Mouse (Mus musculus): Measurements from ENCODE around the gene Tob1.

DNA sequence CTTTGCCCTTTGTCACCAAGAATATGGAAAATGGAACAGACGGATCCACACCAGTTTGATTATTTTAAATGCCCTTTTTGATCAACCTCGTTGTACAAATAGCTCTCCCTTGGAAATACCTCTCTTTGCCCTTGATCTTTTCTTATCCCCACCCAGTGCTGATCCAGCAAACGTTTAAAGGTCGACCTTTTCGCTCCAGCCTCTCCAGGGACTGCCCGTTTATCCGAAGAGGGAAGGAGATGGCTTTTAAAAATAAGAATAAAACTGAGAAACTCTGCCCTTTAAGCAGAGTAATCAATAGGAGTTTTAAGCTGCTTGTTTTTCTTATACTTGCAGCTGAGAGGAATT is 1.2 kb downstream of the Tob1 start:
- no peak for TF ChIP-seq POLR2A (IDR thresholded peaks at IDR 0.05; ENCODE audit: insufficient read depth, low read length)
- TF ChIP-seq EP300 (IDR thresholded peaks at IDR 0.05; ENCODE audit: insufficient read depth, low read depth, low read length), result no peak
- TF ChIP-seq CTCF (IDR thresholded peaks at IDR 0.05; ENCODE audit: low read depth, low read length), result no peak

Data from ES-Bruce4 (cell line).